Mouse (Mus musculus): ENCODE measurements around the gene Cfap54. TPM values are rescaled to one million over a fixed set of nuclear protein-coding genes. Genes with fewer than 3 reads are reported as not detected.

Gene Cfap54
- total RNA-seq (2021) = under 1 TPM; 0.50 to 0.53 TPM
- long read RNA-seq, experiment 1, partial matches to known transcripts = 0 of 2 reads
- long read RNA-seq, experiment 1, other reads (novel, unspliced or antisense) = 2 of 2 reads
- long read RNA-seq, experiment 2 = 0 reads

- peak; percentile 72 for DNase-seq (ENCODE audit: low spot score)
Measured at GRCm38 (mm10) chr10:93081133-93081779, at the start of gene Cfap54. Cfap54 (minus strand) TSS chr10:93081618.

GRCm38 (mm10) chr10:93130456-93130940 is 49.1 kb upstream of the Cfap54 start:
- peak; percentile 3 for DNase-seq (ENCODE audit: low spot score)

- DNase-seq (ENCODE audit: low spot score) = no peak
Measured at GRCm38 (mm10) chr10:93129904-93130455, 48.6 kb upstream of the Cfap54 start.

GRCm38 (mm10) chr10:93129345-93129744 is 47.9 kb upstream of the Cfap54 start:
- DNase-seq (ENCODE audit: low spot score) = no peak

GRCm38 (mm10) chr10:93128566-93128965 is 47.1 kb upstream of the Cfap54 start:
- no peak for DNase-seq (ENCODE audit: low spot score)

GRCm38 (mm10) chr10:93126025-93126424 is 44.6 kb upstream of the Cfap54 start:
- DNase-seq (ENCODE audit: low spot score) = no peak

GRCm38 (mm10) chr10:93123957-93124613 is 42.7 kb upstream of the Cfap54 start:
- peak; percentile 51 for DNase-seq (ENCODE audit: low spot score)

GRCm38 (mm10) chr10:93123310-93123709 is 41.9 kb upstream of the Cfap54 start:
- no peak for DNase-seq (ENCODE audit: low spot score)

- DNase-seq (ENCODE audit: low spot score) = no peak
Measured at GRCm38 (mm10) chr10:93122399-93123184, 41.2 kb upstream of the Cfap54 start.

GRCm38 (mm10) chr10:93121262-93121860 is 39.9 kb upstream of the Cfap54 start:
- DNase-seq (ENCODE audit: low spot score) = no peak

- no peak for DNase-seq (ENCODE audit: low spot score)
Measured at GRCm38 (mm10) chr10:93119809-93120208, 38.4 kb upstream of the Cfap54 start.

GRCm38 (mm10) chr10:93116636-93117035 is 35.2 kb upstream of the Cfap54 start:
- DNase-seq (ENCODE audit: low spot score) = no peak

GRCm38 (mm10) chr10:93115743-93116142 is 34.3 kb upstream of the Cfap54 start:
- no peak for DNase-seq (ENCODE audit: low spot score)

- no peak for DNase-seq (ENCODE audit: low spot score)
Measured at GRCm38 (mm10) chr10:93114782-93115181, 33.4 kb upstream of the Cfap54 start.

- DNase-seq (ENCODE audit: low spot score) = no peak
Measured at GRCm38 (mm10) chr10:93113968-93114367, 32.5 kb upstream of the Cfap54 start.

- DNase-seq (ENCODE audit: low spot score) = no peak
Measured at GRCm38 (mm10) chr10:93112021-93112420, 30.6 kb upstream of the Cfap54 start.

- no peak for DNase-seq (ENCODE audit: low spot score)
Measured at GRCm38 (mm10) chr10:93111412-93111811, 30.0 kb upstream of the Cfap54 start.

- no peak for DNase-seq (ENCODE audit: low spot score)
Measured at GRCm38 (mm10) chr10:93105358-93105757, 23.9 kb upstream of the Cfap54 start.

GRCm38 (mm10) chr10:93104357-93104756 is 22.9 kb upstream of the Cfap54 start:
- DNase-seq (ENCODE audit: low spot score) = no peak

- no peak for DNase-seq (ENCODE audit: low spot score)
Measured at GRCm38 (mm10) chr10:93103676-93104075, 22.3 kb upstream of the Cfap54 start.

- no peak for DNase-seq (ENCODE audit: low spot score)
Measured at GRCm38 (mm10) chr10:93102321-93102720, 20.9 kb upstream of the Cfap54 start.
